Comparison of ENCODE assay signal across 8 mouse cellular contexts in the genomic region with DNA sequence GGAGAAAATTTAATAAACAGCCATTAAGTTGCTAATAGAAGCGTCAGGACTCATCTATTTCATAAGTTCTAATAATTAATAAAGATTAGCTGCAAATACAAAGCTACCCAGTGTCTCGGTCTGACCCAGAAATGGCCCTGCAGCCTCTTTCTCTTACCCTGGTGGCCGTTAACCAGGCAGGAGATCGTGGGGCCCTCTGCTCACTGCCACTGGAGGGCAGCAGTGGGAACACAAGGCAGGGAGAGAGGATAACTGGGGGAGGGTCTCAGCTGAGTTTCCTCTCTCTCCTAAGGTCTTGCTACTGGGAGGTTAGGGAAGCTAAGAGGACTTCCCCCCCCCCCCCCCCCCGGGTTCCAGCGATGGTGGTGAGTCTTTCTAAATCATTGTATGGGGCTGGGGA.
DNase-seq lines count a peak whose midpoint lies in the region; ATAC-seq lines count a peak whose summit lies in the region.

No protein-coding gene starts in this region.

- WGBS in heart, embryonic 11.5 days (ENCODE audit: insufficient replicate concordance): 16% methylated on average over 6 of the region's 6 CpGs

- H3K36me3 ChIP-seq in heart, embryonic 11.5 days (ENCODE audit: control insufficient read depth, insufficient read depth, low read length): no peaks in the 10 kb centered on the region

- no peaks in the 10 kb centered on the region for H3K4me1 ChIP-seq in heart, embryonic 11.5 days (ENCODE audit: control insufficient read depth, insufficient read depth, low read length)

- no peak overlapping the region for H3K4me3 ChIP-seq in heart, embryonic 11.5 days (ENCODE audit: low read depth, low read length)

- H3K4me2 ChIP-seq in heart, embryonic 11.5 days: no peak overlapping the region

- H3K27ac ChIP-seq in heart, embryonic 11.5 days (ENCODE audit: low read depth, low read length): no peak overlapping the region

- no peak overlapping the region for H3K9ac ChIP-seq in heart, embryonic 11.5 days (ENCODE audit: low read depth, low read length)

- no peaks in the 10 kb centered on the region; the same call in 1 of the 2 replicates for H3K27me3 ChIP-seq in heart, embryonic 11.5 days (ENCODE audit: control insufficient read depth, insufficient read depth, low read length)

- DNase-seq in heart, adult 11 months: peak; percentile 92
- peak; percentile 35 for DNase-seq in 3T3-L1 (ENCODE audit: low read depth, low spot score)
- peak; percentile 77 for DNase-seq in ZHBTc4 (ENCODE audit: low read depth, low spot score)
- peak; percentile 32 for DNase-seq in kidney, postnatal 14 days
- DNase-seq in retina, postnatal 7 days (ENCODE audit: low read depth, low spot score): peak; percentile 30
- DNase-seq in spleen, postnatal 4 days (ENCODE audit: low spot score in 2 of 2): no peak
- DNase-seq in gastrocnemius, postnatal 14 days: no peak

- intact Hi-C loops in gastrocnemius, postnatal 14 days (cut with DNase I; ENCODE audit: low total_unique reads): no loop called here

- no peaks in the 10 kb centered on the region for H3K9me3 ChIP-seq in heart, embryonic 11.5 days (replicated peaks; ENCODE audit: control insufficient read depth, low read length)

- ATAC-seq in heart, embryonic 11.5 days (replicated peaks; ENCODE audit: insufficient number of reproducible peaks, low FRiP score, low TSS enrichment): no peak

Comparison
In these comparisons a context has a peak if more than half of its experiments do, and no peak if none do; other contexts are left out.
1. DNase-seq: peak in heart, adult 11 months (single experiment), 3T3-L1 (single experiment), ZHBTc4 (single experiment), kidney, postnatal 14 days (single experiment) and retina, postnatal 7 days (single experiment); none in spleen, postnatal 4 days (0 of 2) and gastrocnemius, postnatal 14 days (single experiment).